Mouse (Mus musculus): ENCODE data around the gene 1700047I17Rik2.
"Not testable (repeated sequence)": the region's sequence is repeated elsewhere in the genome, so short reads cannot be mapped to it uniquely, and the experiment has no call there.

Gene 1700047I17Rik2

DNA sequence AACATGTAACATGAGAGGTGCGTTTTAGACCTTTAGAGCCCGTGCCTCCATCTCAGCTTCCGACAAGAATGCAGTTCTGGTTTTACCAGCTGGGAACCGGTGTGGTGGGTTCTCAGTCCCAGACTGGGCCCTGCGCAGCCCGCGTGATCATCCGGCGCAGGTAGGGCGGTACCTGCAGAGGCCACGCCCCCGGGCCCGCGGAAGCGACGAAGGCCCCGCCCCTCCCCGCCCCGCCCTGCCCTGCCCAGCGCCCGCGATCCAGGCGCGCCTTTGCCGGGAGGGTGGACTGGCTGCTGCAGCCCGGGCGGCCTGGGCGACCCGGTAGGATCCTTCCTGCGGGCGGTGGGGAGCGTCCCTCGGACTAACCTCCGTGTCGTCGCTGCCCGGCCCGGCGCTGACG is at the start of gene 1700047I17Rik2:
Gene 1700047I17Rik2, plus strand, starts transcription at position 287 of the 400 bp plus-strand sequence.
- DNase-seq (ENCODE audit: low spot score in 2 of 2): not testable (repeated sequence)

GRCm38 (mm10) chr12:55154559-55155448 is 44.6 kb upstream of the 1700047I17Rik2 start, which contains the start of gene Srp54b:
TSS of gene Srp54b (plus strand) at chr12:55155104.
- not testable (repeated sequence) for DNase-seq (ENCODE audit: low spot score in 2 of 2)

DNA sequence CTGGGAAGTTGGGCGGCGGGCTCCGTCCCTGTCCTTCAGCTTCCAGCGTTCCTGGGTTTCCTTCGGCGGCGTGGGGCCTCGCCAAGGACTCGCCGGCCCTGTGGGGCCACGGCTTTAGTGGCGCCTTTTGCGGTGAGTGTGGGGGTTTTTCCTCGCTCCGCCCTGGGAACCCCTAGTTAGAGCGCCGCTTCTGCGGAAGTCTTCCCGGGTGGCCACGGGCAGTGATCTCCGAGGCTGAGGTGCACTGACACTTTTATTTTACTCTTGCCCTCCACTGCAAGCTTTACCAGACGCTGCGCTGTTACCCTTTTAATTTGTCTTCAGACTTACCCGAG is 44.0 kb upstream of the 1700047I17Rik2 start:
- DNase-seq (ENCODE audit: low spot score in 2 of 2): not testable (repeated sequence)

- not testable (repeated sequence) for DNase-seq (ENCODE audit: low spot score in 2 of 2)
Observed at GRCm38 (mm10) chr12:55167034-55167557, 32.3 kb upstream of the 1700047I17Rik2 start.

- not testable (repeated sequence) for DNase-seq (ENCODE audit: low spot score in 2 of 2)
Observed at GRCm38 (mm10) chr12:55187686-55188085, 11.7 kb upstream of the 1700047I17Rik2 start.

- DNase-seq (ENCODE audit: low spot score in 2 of 2): not testable (repeated sequence)
Observed at GRCm38 (mm10) chr12:55189127-55189526, 10.3 kb upstream of the 1700047I17Rik2 start.

GRCm38 (mm10) chr12:55199799-55200198 is 407 bp downstream of the 1700047I17Rik2 start:
- DNase-seq (ENCODE audit: low spot score in 2 of 2): not testable (repeated sequence)

- DNase-seq (ENCODE audit: low spot score in 2 of 2): not testable (repeated sequence)
Observed at GRCm38 (mm10) chr12:55212944-55213343, 13.6 kb downstream of the 1700047I17Rik2 start.

DNA sequence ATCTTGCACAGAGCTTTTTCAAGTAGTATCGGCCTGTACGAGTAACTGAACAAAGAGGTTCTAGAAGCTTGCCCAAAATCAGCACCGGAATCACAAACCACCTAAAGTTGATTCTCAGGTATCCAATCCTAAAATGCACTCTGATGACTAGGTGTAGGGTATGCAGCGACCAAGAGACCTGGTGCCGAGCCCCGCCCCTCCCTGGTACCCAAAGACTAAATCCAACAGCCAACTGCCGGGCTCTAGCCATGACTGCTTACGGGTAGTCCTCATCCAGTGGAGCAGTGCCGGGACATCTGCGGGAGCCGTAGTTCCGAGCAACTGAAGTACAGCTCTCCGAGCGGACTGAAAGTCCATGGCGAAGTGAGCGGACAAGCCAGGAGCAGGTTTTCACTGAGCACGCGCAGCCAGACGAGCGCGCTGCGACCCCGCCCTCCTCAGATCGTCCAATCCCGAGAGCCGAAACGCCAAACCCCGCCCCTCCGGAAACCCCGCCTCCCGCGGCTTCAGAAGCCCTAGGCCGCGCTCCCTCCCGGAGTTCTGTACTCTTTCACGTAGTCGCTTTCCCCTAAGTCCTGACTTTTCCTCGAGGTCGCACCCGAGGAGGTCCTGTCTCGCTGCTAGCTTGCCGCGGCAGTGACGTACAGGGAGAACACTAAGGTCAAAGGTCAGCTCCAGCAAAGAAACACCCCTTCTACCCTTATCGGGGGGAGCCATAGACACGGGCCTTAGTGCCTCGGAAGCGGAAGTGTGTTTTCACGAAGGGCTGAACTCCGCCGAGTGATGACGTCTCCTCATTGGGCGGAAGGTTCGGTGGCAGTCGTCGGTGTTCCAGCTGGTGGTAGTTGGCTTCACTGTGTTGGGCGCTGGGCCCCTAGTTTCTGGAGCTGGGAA is 30.5 kb downstream of the 1700047I17Rik2 start, which contains the start of gene Srp54c:
Gene Srp54c, plus strand, starts transcription at position 543 of the 894 bp plus-strand sequence.
- not testable (repeated sequence) for DNase-seq (ENCODE audit: low spot score in 2 of 2)

- DNase-seq (ENCODE audit: low spot score in 2 of 2): not testable (repeated sequence)
Observed at GRCm38 (mm10) chr12:55230520-55230861, 31.1 kb downstream of the 1700047I17Rik2 start.

GRCm38 (mm10) chr12:55242243-55242642 is 42.9 kb downstream of the 1700047I17Rik2 start:
- not testable (repeated sequence) for DNase-seq (ENCODE audit: low spot score in 2 of 2)

DNA sequence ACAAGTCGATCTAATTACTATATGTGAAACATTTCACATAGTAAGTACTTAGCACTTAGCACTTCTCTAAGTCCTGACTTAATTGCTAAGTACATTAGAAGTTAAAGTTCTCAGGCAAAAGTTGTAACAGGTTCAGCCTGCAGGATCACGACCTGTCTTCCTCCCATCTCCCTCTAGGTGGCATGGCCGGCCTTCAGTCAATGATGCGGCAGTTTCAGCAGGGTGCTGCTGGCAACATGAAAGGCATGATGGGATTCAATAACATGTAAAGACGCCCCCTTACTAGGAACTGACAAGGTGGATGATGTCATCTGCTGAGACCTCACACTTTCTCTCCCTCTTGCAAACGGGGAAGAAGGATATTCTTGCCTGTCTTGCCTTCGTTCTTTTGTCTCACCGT is 62.6 kb downstream of the 1700047I17Rik2 start:
- DNase-seq (ENCODE audit: low spot score in 2 of 2): not testable (repeated sequence)

GRCm38 (mm10) chr12:55263385-55263784 is 64.0 kb downstream of the 1700047I17Rik2 start:
- not testable (repeated sequence) for DNase-seq (ENCODE audit: low spot score in 2 of 2)

Data from right cerebral cortex, adult 2 months (tissue).